Mouse (Mus musculus): ENCODE data around the gene Trim59. TPM values are rescaled to one million over a fixed set of nuclear protein-coding genes. Genes with fewer than 3 reads are reported as not detected.

Trim59 gene
- polyA plus RNA-seq, 1 experiment: 9.3 TPM

- no peak for DNase-seq
- no peak overlapping the region for H3K4me3 ChIP-seq (ENCODE audit: control insufficient read depth, insufficient read depth, low read length)
- no peak for TF ChIP-seq CTCF (IDR thresholded peaks at IDR 0.05; ENCODE audit: borderline replicate concordance, control insufficient read depth, extremely low read depth, insufficient read depth, low read length, poor library complexity)
- no peak for TF ChIP-seq POLR2A (IDR thresholded peaks at IDR 0.05; ENCODE audit: control insufficient read depth, extremely low read depth, insufficient read depth, low read length, poor library complexity)
- no peaks in the 10 kb centered on the region for H3K27me3 ChIP-seq (ENCODE audit: control insufficient read depth, insufficient read depth, low read length)
- WGBS: 74% methylated on average over 2 of the region's 2 CpGs
- no peak overlapping the region for H3K27ac ChIP-seq (ENCODE audit: control insufficient read depth, insufficient read depth, low read length)
- no peaks in the 10 kb centered on the region for H3K4me1 ChIP-seq (replicated peaks; ENCODE audit: control insufficient read depth, insufficient read depth, low read length)
- peaks cover 34% of the 10 kb centered on the region for H3K36me3 ChIP-seq (ENCODE audit: control insufficient read depth, insufficient read depth, low read length)
Observed at GRCm38 (mm10) chr3:69008873-69009272, 35.7 kb downstream of the Trim59 start.

GRCm38 (mm10) chr3:69006246-69006760, 38.3 kb downstream of the Trim59 start:
- peak; percentile 46 for DNase-seq
- WGBS: 1% methylated on average over 21 of the region's 21 CpGs
- H3K27me3 ChIP-seq (ENCODE audit: control insufficient read depth, insufficient read depth, low read length): no peaks in the 10 kb centered on the region
- H3K4me1 ChIP-seq (replicated peaks; ENCODE audit: control insufficient read depth, insufficient read depth, low read length): 0 out of 2 replicates have a peak, but pooled peaks cover 3% of the 10 kb centered on the region
- H3K27ac ChIP-seq (ENCODE audit: control insufficient read depth, insufficient read depth, low read length): peak overlapping the region; percentile 96
- peak overlapping the region; percentile 84 for H3K4me3 ChIP-seq (ENCODE audit: control insufficient read depth, insufficient read depth, low read length)
- no peak for TF ChIP-seq POLR2A (IDR thresholded peaks at IDR 0.05; ENCODE audit: control insufficient read depth, extremely low read depth, insufficient read depth, low read length, poor library complexity)
- TF ChIP-seq CTCF (IDR thresholded peaks at IDR 0.05; ENCODE audit: borderline replicate concordance, control insufficient read depth, extremely low read depth, insufficient read depth, low read length, poor library complexity): no peak
- H3K36me3 ChIP-seq (ENCODE audit: control insufficient read depth, insufficient read depth, low read length): peaks cover 18% of the 10 kb centered on the region

- Histone ChIP-seq H3K4me3 (ENCODE audit: control insufficient read depth, insufficient read depth, low read length) (peak overlapping the region; percentile 84), H3K4me1 (replicated peaks; ENCODE audit: control insufficient read depth, insufficient read depth, low read length) (peaks cover 3% of the 10 kb centered on the region; the same call in 1 of the 2 replicates), H3K27me3 (ENCODE audit: control insufficient read depth, insufficient read depth, low read length) (no peaks in the 10 kb centered on the region), H3K36me3 (ENCODE audit: control insufficient read depth, insufficient read depth, low read length) (peaks cover 18% of the 10 kb centered on the region), H3K27ac (ENCODE audit: control insufficient read depth, insufficient read depth, low read length) (peak overlapping the region; percentile 96)
- peak; percentile 57 for DNase-seq
- under 1% methylated on average over 72 of the region's 72 CpGs for WGBS
- no peak for TF ChIP-seq CTCF (IDR thresholded peaks at IDR 0.05; ENCODE audit: borderline replicate concordance, control insufficient read depth, extremely low read depth, insufficient read depth, low read length, poor library complexity)
- 0 out of 2 replicates have a peak, but pooled peaks have one; percentile 4 for TF ChIP-seq POLR2A (IDR thresholded peaks at IDR 0.05; ENCODE audit: control insufficient read depth, extremely low read depth, insufficient read depth, low read length, poor library complexity)
Observed at GRCm38 (mm10) chr3:69005338-69006245, 39.0 kb downstream of the Trim59 start.

GRCm38 (mm10) chr3:69004437-69005337, 39.9 kb downstream of the Trim59 start, which contains the start of the genes Ift80 and Smc4:
Gene Ift80, minus strand, starts transcription at chr3:69004570.
Gene Smc4, plus strand, starts transcription at chr3:69004738.
- peak within 1 kb of the TSS; percentile 96 for H3K27ac ChIP-seq (ENCODE audit: control insufficient read depth, insufficient read depth, low read length)
- peak; percentile 96 for DNase-seq
- H3K36me3 ChIP-seq (ENCODE audit: control insufficient read depth, insufficient read depth, low read length): peaks cover 16% of the 10 kb centered on the region
- peak within 1 kb of the TSS; percentile 84 for H3K4me3 ChIP-seq (ENCODE audit: control insufficient read depth, insufficient read depth, low read length)
- WGBS: under 1% methylated on average over 76 of the region's 76 CpGs
- no peaks in the 10 kb centered on the region for H3K27me3 ChIP-seq (ENCODE audit: control insufficient read depth, insufficient read depth, low read length)
- peak; percentile 80; the same call in 1 of the 2 replicates for TF ChIP-seq POLR2A (IDR thresholded peaks at IDR 0.05; ENCODE audit: control insufficient read depth, extremely low read depth, insufficient read depth, low read length, poor library complexity)
- TF ChIP-seq CTCF (IDR thresholded peaks at IDR 0.05; ENCODE audit: borderline replicate concordance, control insufficient read depth, extremely low read depth, insufficient read depth, low read length, poor library complexity): peak; percentile 14; the same call in 1 of the 2 replicates
- H3K4me1 ChIP-seq (replicated peaks; ENCODE audit: control insufficient read depth, insufficient read depth, low read length): peaks cover 3% of the 10 kb centered on the region; the same call in 1 of the 2 replicates

GRCm38 (mm10) chr3:69004055-69004436, 40.5 kb downstream of the Trim59 start:
- Histone ChIP-seq H3K27me3 (ENCODE audit: control insufficient read depth, insufficient read depth, low read length) (no peaks in the 10 kb centered on the region), H3K4me1 (replicated peaks; ENCODE audit: control insufficient read depth, insufficient read depth, low read length) (peaks cover 3% of the 10 kb centered on the region; the same call in 1 of the 2 replicates), H3K4me3 (ENCODE audit: control insufficient read depth, insufficient read depth, low read length) (peak overlapping the region; percentile 57), H3K36me3 (ENCODE audit: control insufficient read depth, insufficient read depth, low read length) (peaks cover 12% of the 10 kb centered on the region; the same call in 1 of the 2 replicates), H3K27ac (ENCODE audit: control insufficient read depth, insufficient read depth, low read length) (no peak overlapping the region)
- TF ChIP-seq CTCF (IDR thresholded peaks at IDR 0.05; ENCODE audit: borderline replicate concordance, control insufficient read depth, extremely low read depth, insufficient read depth, low read length, poor library complexity): no peak
- TF ChIP-seq POLR2A (IDR thresholded peaks at IDR 0.05; ENCODE audit: control insufficient read depth, extremely low read depth, insufficient read depth, low read length, poor library complexity): no peak
- no peak for DNase-seq
- WGBS: under 1% methylated on average over 7 of the region's 7 CpGs
